Mouse (Mus musculus) liver, embryonic 14.5 days (tissue): ENCODE results near the gene Ezh2.

ENCODE experiments used
- CTCF ChIP-seq: IDR thresholded peaks from 2 replicates; pipeline ENCODE4 v1.5.1; 2016; ENCODE audit warnings: antibody characterized with exemption, low read depth, control low read depth
- EP300 ChIP-seq: IDR thresholded peaks from 2 replicates; pipeline ENCODE4 v1.6.1; 2016; ENCODE audit warnings: antibody characterized with exemption, low read depth

GRCm38 (mm10) chr6:47621039-47621438 lies 25.9 kb upstream of the Ezh2 start:
- TF ChIP-seq CTCF (no peak), EP300 (no peak)
